Mouse (Mus musculus): ENCODE measurements around the gene Dctd.
"Not testable (repeated sequence)": the region's sequence is repeated elsewhere in the genome, so short reads cannot be mapped to it uniquely, and the experiment has no call there.

Dctd gene

GRCm38 (mm10) chr8:48178993-48179392 is 80.1 kb downstream of the Dctd start:
- no peak for DNase-seq (ENCODE audit: low read depth, low spot score)
- Histone ChIP-seq H3K27me3 (ENCODE audit: control insufficient read depth, insufficient read depth, low read length, poor library complexity, severe bottlenecking) (no peaks in the 10 kb centered on the region), H3K36me3 (ENCODE audit: control insufficient read depth, insufficient read depth, low read length, poor library complexity, severe bottlenecking) (no peaks in the 10 kb centered on the region)

GRCm38 (mm10) chr8:48180146-48180545 is 81.3 kb downstream of the Dctd start:
- DNase-seq (ENCODE audit: low read depth, low spot score); H3K36me3 ChIP-seq (ENCODE audit: control insufficient read depth, insufficient read depth, low read length, poor library complexity, severe bottlenecking): not testable (repeated sequence)

GRCm38 (mm10) chr8:48181000-48181399 is 82.1 kb downstream of the Dctd start:
- H3K27me3 ChIP-seq (ENCODE audit: control insufficient read depth, insufficient read depth, low read length, poor library complexity, severe bottlenecking), result no peaks in the 10 kb centered on the region
- no peak for DNase-seq (ENCODE audit: low read depth, low spot score)
- H3K36me3 ChIP-seq (ENCODE audit: control insufficient read depth, insufficient read depth, low read length, poor library complexity, severe bottlenecking), result no peaks in the 10 kb centered on the region

More at GRCm38 (mm10) chr8:48180146-48180545, 81.3 kb downstream of the Dctd start:
- H3K27me3 ChIP-seq (ENCODE audit: control insufficient read depth, insufficient read depth, low read length, poor library complexity, severe bottlenecking), result not testable (repeated sequence)

- H3K36me3 ChIP-seq (ENCODE audit: control insufficient read depth, insufficient read depth, low read length, poor library complexity, severe bottlenecking), result no peaks in the 10 kb centered on the region
- no peak for DNase-seq (ENCODE audit: low read depth, low spot score)
Observed at GRCm38 (mm10) chr8:48183758-48184157, 84.9 kb downstream of the Dctd start.

GRCm38 (mm10) chr8:48188586-48188985 is 89.7 kb downstream of the Dctd start:
- no peaks in the 10 kb centered on the region for H3K27me3 ChIP-seq (ENCODE audit: control insufficient read depth, insufficient read depth, low read length, poor library complexity, severe bottlenecking)

More at GRCm38 (mm10) chr8:48183758-48184157, 84.9 kb downstream of the Dctd start:
- H3K27me3 ChIP-seq (ENCODE audit: control insufficient read depth, insufficient read depth, low read length, poor library complexity, severe bottlenecking), result no peaks in the 10 kb centered on the region

GRCm38 (mm10) chr8:48195971-48196370 is 97.1 kb downstream of the Dctd start:
- H3K27me3 ChIP-seq (ENCODE audit: control insufficient read depth, insufficient read depth, low read length, poor library complexity, severe bottlenecking), result no peaks in the 10 kb centered on the region
- no peak for DNase-seq (ENCODE audit: low read depth, low spot score)
- no peaks in the 10 kb centered on the region for H3K36me3 ChIP-seq (ENCODE audit: control insufficient read depth, insufficient read depth, low read length, poor library complexity, severe bottlenecking)

More at GRCm38 (mm10) chr8:48188586-48188985, 89.7 kb downstream of the Dctd start:
- no peaks in the 10 kb centered on the region for H3K36me3 ChIP-seq (ENCODE audit: control insufficient read depth, insufficient read depth, low read length, poor library complexity, severe bottlenecking)
- no peak for DNase-seq (ENCODE audit: low read depth, low spot score)

- Histone ChIP-seq H3K36me3 (ENCODE audit: control insufficient read depth, insufficient read depth, low read length, poor library complexity, severe bottlenecking) (no peaks in the 10 kb centered on the region), H3K27me3 (ENCODE audit: control insufficient read depth, insufficient read depth, low read length, poor library complexity, severe bottlenecking) (no peaks in the 10 kb centered on the region)
- no peak for DNase-seq (ENCODE audit: low read depth, low spot score)
Observed at GRCm38 (mm10) chr8:48199171-48199570, 100.3 kb downstream of the Dctd start.

- no peak for DNase-seq (ENCODE audit: low read depth, low spot score)
- Histone ChIP-seq H3K27me3 (ENCODE audit: control insufficient read depth, insufficient read depth, low read length, poor library complexity, severe bottlenecking) (no peaks in the 10 kb centered on the region), H3K36me3 (ENCODE audit: control insufficient read depth, insufficient read depth, low read length, poor library complexity, severe bottlenecking) (no peaks in the 10 kb centered on the region)
Observed at GRCm38 (mm10) chr8:48202632-48203031, 103.7 kb downstream of the Dctd start.
